Mouse (Mus musculus): ENCODE data around the gene Rnf130.

GRCm38 (mm10) chr11:50089840-50090239, 64.7 kb downstream of the Rnf130 start:
- no peak for TF ChIP-seq CTCF (IDR thresholded peaks at IDR 0.05)
- TF ChIP-seq EP300 (IDR thresholded peaks at IDR 0.05): no peak

All from lung, postnatal 0 days (tissue).